Mouse (Mus musculus) cortical plate, adult 2 months (tissue): ENCODE data around the gene Scn4b.

Experiments used
- CTCF ChIP-seq: fragments of 200-500 bp; IDR thresholded peaks from 2 replicates; pipeline ENCODE4 v1.5.1; 2011; ENCODE audit warnings: mild to moderate bottlenecking, control low read depth, low read length; ENCODE audit not compliant: insufficient read depth; ENCODE audit errors: extremely low read depth
- POLR2A ChIP-seq: fragments of 200-500 bp; IDR thresholded peaks from 2 replicates; pipeline ENCODE4 v1.6.1; 2011; ENCODE audit warnings: mild to moderate bottlenecking, low read length, control low read depth; ENCODE audit not compliant: insufficient read depth; ENCODE audit errors: extremely low read depth

DNA sequence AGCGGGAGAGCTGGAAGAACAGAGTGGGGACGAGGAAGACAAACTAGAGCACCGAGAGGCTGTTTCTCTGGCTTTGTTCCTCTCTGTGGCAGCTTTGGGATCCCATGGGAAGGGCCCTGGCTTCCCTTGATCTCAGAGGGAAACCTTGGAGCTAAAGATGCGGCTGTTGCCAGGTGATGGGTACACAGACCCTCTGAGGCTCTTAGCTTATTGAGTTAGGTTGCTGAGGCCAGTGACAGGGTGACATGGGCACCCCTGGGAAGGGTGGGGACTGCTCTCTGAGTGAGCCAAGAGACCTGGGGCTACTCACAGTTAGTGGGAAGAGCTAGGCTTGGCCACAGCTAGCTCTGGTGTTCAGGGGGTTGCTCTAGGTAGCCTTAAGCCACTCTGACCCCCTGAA, 57.3 kb downstream of the Scn4b start:
- TF ChIP-seq POLR2A (no peak), CTCF (no peak)
